Mouse (Mus musculus) heart, embryonic 12.5 days (tissue): ENCODE results near the gene Scamp5. TPM values are rescaled to one million over a fixed set of nuclear protein-coding genes. Genes with fewer than 3 reads are reported as not detected.

Experiments
- ATAC-seq: fragments of 200-750 bp; cut with Nextera tagmentation; 2 replicates; pipeline ENCODE4 v1.8.0; 2017; ENCODE audit warnings: moderate TSS enrichment, moderate library complexity; ENCODE audit not compliant: insufficient number of reproducible peaks, low FRiP score
- H3K27ac ChIP-seq: fragments of 300-500 bp; sonication (generic); 2 replicates; pipeline ENCODE4 v1.5.1; 2016; ENCODE audit warnings: mild to moderate bottlenecking, moderate library complexity; ENCODE audit not compliant: poor library complexity, severe bottlenecking
- H3K27me3 ChIP-seq: fragments of 300-500 bp; sonication (generic); replicated peaks from 2 replicates; pipeline ENCODE4 v1.6.1; 2016; ENCODE audit warnings: mild to moderate bottlenecking, moderate library complexity
- H3K36me3 ChIP-seq: fragments of 300-500 bp; sonication (generic); 2 replicates; pipeline ENCODE4 v1.6.1; 2016; ENCODE audit warnings: mild to moderate bottlenecking, moderate library complexity
- H3K4me1 ChIP-seq: fragments of 300-500 bp; sonication (generic); replicated peaks from 2 replicates; pipeline ENCODE4 v1.6.1; 2016; ENCODE audit warnings: mild to moderate bottlenecking
- H3K4me2 ChIP-seq: fragments of 300-500 bp; sonication (generic); 2 replicates; pipeline ENCODE4 v1.6.1; 2016; ENCODE audit warnings: mild to moderate bottlenecking, moderate library complexity
- H3K4me3 ChIP-seq: fragments of 300-500 bp; sonication (generic); 2 replicates; pipeline ENCODE4 v1.5.1; 2016; ENCODE audit warnings: mild to moderate bottlenecking
- H3K9ac ChIP-seq: fragments of 300-500 bp; sonication (generic); 2 replicates; pipeline ENCODE4 v1.6.1; 2016; ENCODE audit warnings: mild to moderate bottlenecking, moderate library complexity
- H3K9me3 ChIP-seq: fragments of 300-500 bp; sonication (generic); replicated peaks from 2 replicates; pipeline ENCODE4 v1.6.1; 2016; ENCODE audit warnings: mild to moderate bottlenecking, moderate library complexity
- WGBS: fragments of 180-500 bp; shearing (Covaris S2); methylation state at CpG from one replicate; pipeline ENCODE4 v1.1.7; 2016; 5-methylcytosine and 5-hydroxymethylcytosine counted together
- polyA plus RNA-seq: library from polyadenylated mRNA; unstranded; fragments of >200 nt; fragmentation: Nextera tagmentation; extraction: Ambion mirVana; gene quantifications from 2 replicates; pipeline ENCODE4 v1.2.1, GENCODE M21; 2016

The Scamp5 gene
- polyA plus RNA-seq, 1 experiment from 2014 or later: 12.3 TPM

DNA sequence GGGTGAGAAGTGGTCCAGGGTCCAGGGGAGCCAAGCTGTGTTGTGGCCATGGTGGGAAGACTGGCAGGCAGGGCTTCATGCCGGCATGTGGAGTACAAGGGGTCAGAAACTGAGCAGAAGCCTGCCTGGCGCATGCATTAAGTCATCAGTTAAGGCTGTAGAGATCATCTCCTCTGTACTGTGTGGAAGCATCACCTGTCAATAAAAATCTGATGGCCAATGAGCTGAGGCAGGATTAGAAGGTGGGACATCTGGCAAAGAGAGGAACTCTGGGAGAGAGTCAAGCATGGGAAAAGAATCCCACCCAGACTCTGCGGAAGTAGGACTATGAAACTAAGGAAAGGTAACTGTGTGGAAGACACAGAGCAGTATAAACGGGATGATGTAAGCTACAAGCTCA, 14.3 kb downstream of the Scamp5 start:
- no peak overlapping the region for H3K4me2 ChIP-seq
- 0 out of 2 replicates have a peak, but pooled peaks cover 11% of the 10 kb centered on the region for H3K36me3 ChIP-seq
- no peak overlapping the region for H3K27ac ChIP-seq
- WGBS: 84% methylated on average over 4 of the region's 4 CpGs
- no peaks in the 10 kb centered on the region for H3K9me3 ChIP-seq
- ATAC-seq: no peak
- H3K9ac ChIP-seq: no peak overlapping the region
- H3K27me3 ChIP-seq: no peaks in the 10 kb centered on the region
- H3K4me1 ChIP-seq: no peaks in the 10 kb centered on the region
- no peak overlapping the region for H3K4me3 ChIP-seq

DNA sequence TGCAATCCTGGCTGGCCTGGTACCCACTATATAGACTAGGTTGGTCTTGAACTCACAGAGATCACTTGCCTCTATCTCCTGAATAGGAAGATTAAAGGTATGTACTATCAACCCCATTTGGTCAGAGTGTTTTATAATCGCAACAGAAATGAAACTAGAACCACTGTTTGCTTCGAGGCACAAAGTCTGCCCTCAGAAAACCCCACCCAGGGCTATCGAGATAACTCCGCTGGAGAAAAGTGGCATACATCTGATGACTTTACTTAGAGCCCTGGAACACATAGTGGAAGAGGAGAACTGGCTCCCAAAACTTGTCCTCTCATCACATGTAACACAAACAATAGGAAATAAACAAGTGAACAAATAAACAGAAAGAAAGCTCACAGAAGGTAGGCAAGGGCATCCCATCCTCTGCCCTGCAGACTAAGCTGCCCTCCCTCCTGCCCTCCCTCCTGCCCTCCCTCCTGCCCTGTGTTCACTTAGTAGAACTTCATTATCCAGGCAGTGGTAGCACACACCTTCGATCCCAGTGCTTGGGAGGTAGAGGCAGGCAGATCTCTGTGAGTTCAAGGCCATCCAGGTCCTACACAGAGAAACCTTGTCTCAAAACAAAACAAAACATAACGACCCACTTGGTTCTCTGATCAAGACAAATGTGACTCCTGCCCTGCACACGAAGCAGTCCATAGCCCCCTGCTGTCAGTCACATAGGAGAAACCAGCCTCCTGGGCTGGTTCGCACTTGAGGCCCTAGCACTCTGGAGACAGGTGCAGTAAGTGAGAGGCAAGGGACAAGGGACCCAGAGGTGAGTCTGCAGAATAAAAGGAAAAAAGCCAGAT, 15.0 kb downstream of the Scamp5 start:
- H3K9me3 ChIP-seq: no peaks in the 10 kb centered on the region
- no peak overlapping the region for H3K27ac ChIP-seq
- 0 out of 2 replicates have a peak, but pooled peaks cover 11% of the 10 kb centered on the region for H3K36me3 ChIP-seq
- H3K4me2 ChIP-seq: no peak overlapping the region
- H3K9ac ChIP-seq: no peak overlapping the region
- no peak for ATAC-seq
- no peaks in the 10 kb centered on the region for H3K27me3 ChIP-seq
- no peak overlapping the region for H3K4me3 ChIP-seq
- WGBS: 71% methylated on average over 8 of the region's 8 CpGs
- H3K4me1 ChIP-seq: no peaks in the 10 kb centered on the region

DNA sequence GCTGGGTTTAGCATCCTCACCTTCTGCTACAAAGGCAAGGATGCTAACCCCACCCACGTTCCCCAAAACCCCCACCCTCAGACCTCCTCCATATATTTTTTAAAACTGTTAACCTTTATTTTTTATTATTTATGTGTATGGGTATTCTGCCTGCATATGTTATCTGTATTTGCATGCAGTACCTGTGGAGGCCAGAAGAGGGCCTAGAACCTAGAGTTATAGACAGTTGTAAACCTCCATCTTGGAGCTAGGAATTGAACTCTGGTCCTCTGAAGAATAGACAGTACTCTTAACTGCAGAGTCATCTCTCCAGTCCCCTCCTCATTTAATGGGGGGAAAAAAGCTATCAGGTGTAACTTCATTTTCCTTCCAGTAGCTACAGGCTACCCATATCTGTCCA, 18.1 kb downstream of the Scamp5 start:
- no peak overlapping the region for H3K4me3 ChIP-seq
- H3K4me1 ChIP-seq: no peaks in the 10 kb centered on the region
- H3K9me3 ChIP-seq: no peaks in the 10 kb centered on the region
- 56% methylated on average over 1 of the region's 1 CpGs for WGBS
- H3K4me2 ChIP-seq: no peak overlapping the region
- no peak overlapping the region for H3K27ac ChIP-seq
- no peak overlapping the region for H3K9ac ChIP-seq
- no peaks in the 10 kb centered on the region for H3K27me3 ChIP-seq
- H3K36me3 ChIP-seq: peaks cover 22% of the 10 kb centered on the region; the same call in 1 of the 2 replicates
- no peak for ATAC-seq

DNA sequence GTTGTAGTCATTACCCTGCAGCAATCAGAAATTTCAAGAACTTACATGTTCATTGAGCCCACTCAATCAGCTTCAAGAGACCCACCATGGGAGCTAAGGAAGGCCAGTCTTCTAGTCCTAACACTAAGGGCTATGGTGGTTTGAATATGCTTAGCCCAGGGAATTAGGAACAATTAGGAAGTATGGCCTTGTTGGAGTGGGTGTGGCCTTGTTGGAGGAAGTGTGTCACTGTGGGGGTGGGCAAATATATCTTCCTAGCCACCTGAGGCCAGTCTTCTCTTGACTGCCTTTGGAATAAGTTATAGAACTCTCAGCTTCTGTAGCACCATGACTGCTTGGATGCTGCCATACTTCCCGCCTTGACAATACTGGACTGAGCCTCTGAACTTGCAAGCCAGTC, 27.2 kb downstream of the Scamp5 start:
- no peak overlapping the region for H3K4me3 ChIP-seq
- 90% methylated on average over 1 of the region's 1 CpGs for WGBS
- no peaks in the 10 kb centered on the region for H3K9me3 ChIP-seq
- H3K9ac ChIP-seq: no peak overlapping the region
- no peak overlapping the region for H3K27ac ChIP-seq
- peaks cover 13% of the 10 kb centered on the region for H3K36me3 ChIP-seq
- H3K4me1 ChIP-seq: peaks cover 23% of the 10 kb centered on the region
- no peaks in the 10 kb centered on the region for H3K27me3 ChIP-seq
- H3K4me2 ChIP-seq: no peak overlapping the region
- ATAC-seq: no peak

DNA sequence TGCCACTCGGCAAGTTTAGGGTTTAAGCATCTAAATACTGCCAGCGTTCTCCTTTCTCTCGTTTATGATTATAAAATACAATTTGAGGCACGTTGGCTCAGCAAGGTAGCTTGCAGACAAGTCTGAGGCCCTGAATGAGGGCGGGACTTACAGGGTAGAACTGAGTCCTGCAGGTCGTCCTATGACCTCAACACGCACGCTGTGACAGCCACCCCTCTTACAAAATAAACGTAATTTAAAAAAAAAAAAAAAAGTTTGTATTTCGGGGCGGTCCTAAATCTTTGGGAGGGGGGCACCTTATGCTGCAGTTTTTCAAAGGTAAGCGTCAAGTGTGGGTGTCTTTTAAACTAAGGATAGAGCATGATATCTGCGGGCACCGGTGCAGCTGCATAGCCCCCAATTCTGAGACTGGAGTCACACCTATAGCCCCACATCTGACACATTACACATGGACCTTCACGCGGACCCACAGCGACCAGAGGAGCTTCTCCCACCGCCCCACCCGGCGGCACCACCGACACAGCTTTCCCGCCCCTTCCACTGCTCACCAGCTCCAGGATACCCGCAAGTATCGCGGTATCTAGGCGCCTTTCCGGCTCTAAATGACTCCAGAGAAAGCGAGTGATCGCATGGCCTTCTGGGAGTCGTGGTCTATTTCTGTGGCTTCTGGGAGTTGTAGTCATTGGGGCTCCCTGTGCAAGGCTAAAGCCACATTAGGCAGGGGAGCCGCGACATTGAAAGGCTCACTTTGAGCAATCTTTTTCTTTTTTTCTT, 28.2 kb downstream of the Scamp5 start, which contains the start of gene Ppcdc:
TSS of gene Ppcdc (minus strand) at position 603 of the 774 bp plus-strand sequence.
- peak within 1 kb of the TSS; percentile 60 for H3K4me3 ChIP-seq
- H3K9ac ChIP-seq: peak within 1 kb of the TSS; percentile 77
- peaks cover 23% of the 10 kb centered on the region for H3K4me1 ChIP-seq
- no peaks in the 10 kb centered on the region for H3K9me3 ChIP-seq
- H3K4me2 ChIP-seq: peak within 1 kb of the TSS; percentile 77
- H3K36me3 ChIP-seq: peaks cover 4% of the 10 kb centered on the region; the same call in 1 of the 2 replicates
- no peaks in the 10 kb centered on the region for H3K27me3 ChIP-seq
- peak; percentile 91 for ATAC-seq
- H3K27ac ChIP-seq: peak within 1 kb of the TSS; percentile 73
- WGBS: 3% methylated on average over 32 of the region's 32 CpGs

DNA sequence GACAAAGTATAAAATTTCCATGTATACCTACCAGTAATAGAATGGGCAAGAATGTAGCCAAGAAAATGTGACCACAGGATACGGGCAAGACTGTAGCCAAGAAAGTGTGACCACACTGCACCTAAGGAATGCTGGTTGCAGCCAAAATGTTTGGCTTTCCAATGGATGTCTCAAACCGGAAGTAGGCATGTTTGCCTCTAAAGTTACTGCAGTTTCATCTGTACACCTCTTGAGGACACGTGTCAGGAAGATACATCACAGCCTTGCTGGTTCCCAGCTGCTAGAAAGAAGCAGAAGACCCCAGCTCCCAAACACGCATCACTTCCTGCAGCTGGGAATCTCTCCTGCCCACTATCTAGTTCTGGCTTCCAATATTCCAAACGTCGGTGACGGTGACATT, 28.8 kb downstream of the Scamp5 start:
- Histone ChIP-seq H3K36me3 (peaks cover 4% of the 10 kb centered on the region; the same call in 1 of the 2 replicates), H3K4me3 (peak overlapping the region; percentile 60), H3K27me3 (no peaks in the 10 kb centered on the region), H3K4me2 (peak overlapping the region; percentile 77), H3K4me1 (peaks cover 24% of the 10 kb centered on the region), H3K9me3 (no peaks in the 10 kb centered on the region), H3K9ac (peak overlapping the region; percentile 77; the same call in 1 of the 2 replicates), H3K27ac (no peak overlapping the region)
- no peak for ATAC-seq
- 40% methylated on average over 7 of the region's 7 CpGs for WGBS

DNA sequence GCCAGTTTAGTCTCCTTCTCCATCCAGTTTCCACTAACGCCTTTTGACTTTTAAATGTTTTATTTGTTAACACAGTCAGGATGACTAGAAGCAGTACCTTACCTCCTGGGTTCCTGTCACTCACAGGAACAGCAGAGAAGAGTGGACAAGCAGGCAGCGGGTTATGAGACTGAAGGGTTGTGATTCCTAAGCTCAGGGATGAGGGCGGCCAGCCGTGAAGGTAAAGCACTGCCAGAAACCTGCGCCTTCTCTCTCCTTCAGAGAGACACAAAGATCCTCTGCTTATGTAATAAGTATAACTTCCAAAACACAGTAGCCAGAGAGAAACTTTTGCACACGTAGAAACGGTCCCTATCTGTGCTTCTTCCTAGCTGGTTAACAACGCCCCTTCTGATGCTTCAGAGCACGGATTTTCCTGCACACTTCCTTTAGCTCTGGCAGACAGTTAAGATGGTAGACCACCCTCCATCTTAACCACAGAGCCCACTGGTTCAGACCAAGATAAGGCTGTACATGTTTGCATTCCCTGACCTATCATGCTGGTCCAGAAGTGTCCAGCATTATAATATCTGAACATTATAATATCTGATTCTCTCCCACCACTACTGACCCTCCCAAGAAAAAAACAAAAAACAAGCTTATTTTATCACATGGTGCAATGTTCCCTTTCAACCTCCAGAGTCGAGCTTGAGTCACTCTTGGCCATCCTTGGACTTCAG, 29.8 kb downstream of the Scamp5 start:
- no peak for ATAC-seq
- no peaks in the 10 kb centered on the region for H3K9me3 ChIP-seq
- H3K27me3 ChIP-seq: no peaks in the 10 kb centered on the region
- no peak overlapping the region for H3K4me2 ChIP-seq
- peaks cover 33% of the 10 kb centered on the region for H3K4me1 ChIP-seq
- peak overlapping the region; percentile 19; the same call in 1 of the 2 replicates for H3K9ac ChIP-seq
- H3K4me3 ChIP-seq: no peak overlapping the region
- H3K27ac ChIP-seq: peak overlapping the region; percentile 45; the same call in 1 of the 2 replicates
- H3K36me3 ChIP-seq: no peaks in the 10 kb centered on the region
- 65% methylated on average over 10 of the region's 10 CpGs for WGBS

DNA sequence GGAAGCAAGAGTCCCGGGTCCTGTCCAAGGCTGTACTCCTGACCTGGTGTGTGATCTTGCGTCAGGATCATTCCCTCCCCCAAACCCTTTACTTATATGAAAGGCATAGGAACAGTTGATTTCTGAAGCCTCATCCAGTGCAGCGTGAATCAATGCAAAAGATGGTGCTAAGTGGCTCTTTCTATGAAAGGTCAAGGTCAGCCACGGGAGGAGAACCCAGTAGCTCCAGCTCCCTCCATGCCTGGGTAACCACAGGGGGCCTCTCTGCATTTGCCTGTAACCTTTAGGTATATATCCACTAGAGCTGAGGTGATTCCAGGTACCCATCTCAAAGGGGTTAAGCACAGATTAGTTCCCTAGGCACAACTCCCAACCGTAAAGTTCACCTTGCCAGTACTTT, 31.7 kb downstream of the Scamp5 start:
- no peak for ATAC-seq
- no peaks in the 10 kb centered on the region for H3K36me3 ChIP-seq
- no peak overlapping the region for H3K9ac ChIP-seq
- no peaks in the 10 kb centered on the region for H3K27me3 ChIP-seq
- peaks cover 42% of the 10 kb centered on the region for H3K4me1 ChIP-seq
- no peak overlapping the region for H3K4me3 ChIP-seq
- 82% methylated on average over 5 of the region's 5 CpGs for WGBS
- H3K9me3 ChIP-seq: no peaks in the 10 kb centered on the region
- H3K27ac ChIP-seq: no peak overlapping the region
- H3K4me2 ChIP-seq: no peak overlapping the region

DNA sequence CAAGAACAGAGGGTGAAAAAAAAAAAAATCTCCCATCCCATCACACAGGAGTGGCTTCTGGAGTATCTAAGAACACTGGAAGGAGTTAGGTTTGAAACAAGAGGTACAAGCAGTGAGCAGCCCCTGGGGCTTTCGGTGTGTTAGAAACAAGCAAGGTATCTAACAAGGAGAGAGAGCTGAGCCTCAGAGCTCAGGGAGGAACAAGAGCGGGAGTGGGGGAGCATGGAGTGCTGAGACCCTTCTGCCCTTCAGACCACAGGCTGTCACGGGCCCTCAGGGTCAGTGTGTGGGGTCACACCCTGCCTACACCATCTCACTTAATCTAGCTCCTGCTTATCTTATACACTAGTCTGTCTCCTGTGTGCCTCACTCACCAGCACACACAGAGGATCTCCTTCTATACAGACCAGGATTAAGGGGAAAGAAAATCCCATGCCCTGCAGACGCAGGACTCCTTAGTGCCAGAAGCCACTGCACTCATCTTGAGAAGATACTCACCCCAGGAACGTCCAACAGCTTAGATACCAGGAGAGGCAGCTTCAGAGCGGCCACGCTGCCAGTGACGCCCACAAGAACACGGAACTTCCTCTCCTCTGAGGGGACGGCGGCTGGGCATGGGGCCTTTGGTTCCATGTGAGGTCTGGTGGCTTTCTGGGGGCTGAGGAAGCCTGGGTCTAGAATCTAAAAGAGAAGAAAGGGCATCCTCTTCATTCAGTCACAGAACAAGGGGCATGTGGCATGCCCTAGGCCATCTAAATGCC, 33.3 kb downstream of the Scamp5 start:
- H3K4me2 ChIP-seq: no peak overlapping the region
- no peaks in the 10 kb centered on the region for H3K27me3 ChIP-seq
- H3K27ac ChIP-seq: no peak overlapping the region
- no peaks in the 10 kb centered on the region for H3K36me3 ChIP-seq
- no peak for ATAC-seq
- no peak overlapping the region for H3K9ac ChIP-seq
- WGBS: 71% methylated on average over 11 of the region's 11 CpGs
- H3K4me3 ChIP-seq: no peak overlapping the region
- peaks cover 42% of the 10 kb centered on the region for H3K4me1 ChIP-seq
- no peaks in the 10 kb centered on the region for H3K9me3 ChIP-seq
